Mouse (Mus musculus) layer of hippocampus, adult 18-20 months (tissue): Measurements from ENCODE around the gene Calhm1. TPM values are rescaled to one million over a fixed set of nuclear protein-coding genes. Genes with fewer than 3 reads are reported as not detected.

Experiments used
- DNase-seq, 2 experiments: peaks; one replicate each; pipeline ENCODE4 v3.0.0; 2022; ENCODE audit warnings: low spot score in 2 of 2
- long read RNA-seq: library from polyadenylated mRNA; stranded (forward); transcript quantifications from one replicate; pipeline ENCODE4 v2.0.0, GENCODE M21; 2021
- total RNA-seq, 2 experiments: library from RNA; stranded (reverse); gene quantifications; 2 replicates each; pipeline ENCODE4 v1.2.3; 2021

Gene Calhm1
- not detected for total RNA-seq
- long read RNA-seq: 0 reads

DNA sequence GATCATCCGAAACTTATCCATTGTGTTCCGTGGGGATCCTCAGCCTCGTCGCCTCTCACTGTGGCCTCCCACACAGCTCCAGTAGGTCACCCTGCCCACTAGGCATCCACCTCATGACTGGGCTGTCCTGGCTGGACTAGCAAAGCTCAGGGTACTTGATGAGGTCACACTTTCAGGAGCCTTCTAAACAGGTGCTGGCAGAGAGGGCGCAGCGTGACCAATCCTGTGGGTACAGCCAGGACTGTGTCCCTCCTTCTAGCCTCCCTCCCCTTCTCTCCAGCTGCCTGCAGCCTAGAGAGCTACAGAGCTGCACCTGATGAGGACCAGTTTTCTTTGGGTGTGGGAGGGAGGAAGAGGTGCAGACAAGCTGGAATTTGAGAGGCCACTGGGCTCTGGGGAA is at the start of gene Calhm1:
TSS of gene Calhm1 (minus strand) at position 101 of the 400 bp plus-strand sequence.
- no peak for DNase-seq

DNA sequence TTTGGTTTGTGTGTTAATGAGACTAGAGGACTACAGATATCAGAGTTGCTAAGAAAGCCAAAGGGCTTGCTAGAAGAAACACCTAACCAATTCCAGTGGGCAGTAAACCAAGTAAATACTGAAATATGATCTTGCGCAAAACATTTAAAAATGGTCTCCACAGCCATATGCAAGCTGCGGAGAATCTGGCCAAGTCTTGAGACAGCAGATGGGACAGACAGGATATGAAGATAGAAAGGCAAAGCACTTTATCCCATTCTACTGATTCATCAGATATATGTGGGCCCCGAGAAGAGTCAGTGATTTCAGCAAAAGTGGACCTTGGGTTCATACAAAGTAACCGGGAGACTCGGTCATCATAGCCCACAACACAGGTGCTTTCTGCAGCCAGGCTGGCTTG is 48.1 kb upstream of the Calhm1 start:
- no peak for DNase-seq

DNA sequence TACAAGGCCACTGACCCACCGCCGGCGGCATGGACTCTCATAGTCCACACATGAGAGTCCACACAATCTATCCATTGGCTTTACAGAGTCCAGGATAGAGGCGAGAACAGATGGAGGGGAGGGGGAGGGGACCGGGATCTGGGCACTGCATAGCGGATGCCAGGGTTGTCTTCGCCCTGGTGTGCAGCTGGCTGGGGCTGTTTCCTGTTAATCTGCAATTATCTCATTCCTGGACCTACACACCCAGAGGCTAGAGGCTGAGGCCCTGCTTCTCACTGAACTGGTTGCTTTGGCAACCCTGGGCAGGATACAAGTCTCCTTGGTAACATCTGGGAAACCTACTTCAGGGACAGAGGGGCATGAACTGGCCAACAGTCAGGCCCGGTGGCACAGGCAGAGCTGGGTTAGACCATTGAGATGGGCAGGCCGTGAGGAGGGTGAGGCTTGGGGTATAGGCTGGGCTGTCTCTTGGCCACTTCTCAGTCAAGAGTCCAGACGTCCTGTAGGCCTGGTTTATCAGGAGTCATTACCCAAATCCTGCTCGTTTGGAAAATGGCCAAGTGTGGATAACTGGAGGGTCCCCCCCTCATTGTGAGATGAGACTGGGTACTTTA is 44.6 kb upstream of the Calhm1 start:
- no peak for DNase-seq

DNA sequence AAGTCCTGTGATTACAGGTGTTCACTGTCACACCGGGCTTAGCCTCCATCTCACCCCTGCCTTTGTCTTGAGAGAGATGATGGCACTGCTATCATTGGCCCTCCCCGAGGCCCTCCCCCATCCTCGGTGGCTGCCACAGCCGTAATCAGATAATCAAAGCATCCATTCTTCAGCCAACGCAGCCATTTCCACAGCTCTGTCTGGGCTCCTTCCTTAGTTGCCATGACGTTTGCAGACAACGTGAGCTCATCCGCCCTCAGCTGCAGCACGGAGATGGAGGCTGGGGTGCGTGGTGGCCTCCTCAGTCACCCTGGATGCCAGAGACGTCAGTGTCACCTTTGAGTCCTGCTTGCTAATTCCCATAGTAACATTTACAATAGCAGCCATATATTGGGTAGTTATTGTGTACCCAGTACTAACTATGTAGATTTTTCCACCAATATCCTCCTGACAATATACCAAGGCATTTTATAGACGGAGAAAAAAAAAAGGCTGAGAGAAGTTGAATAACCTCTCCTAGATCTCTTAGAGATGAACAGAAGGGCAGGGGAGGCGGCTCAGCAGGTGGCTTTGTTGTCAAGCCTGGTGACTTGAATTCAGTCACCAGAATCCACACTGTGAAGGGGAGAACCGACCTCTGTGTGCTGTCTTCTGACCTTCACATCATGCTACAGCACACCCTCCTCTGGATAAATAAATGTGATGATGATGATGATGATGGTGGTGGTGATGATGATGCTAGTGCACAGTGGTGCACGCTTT is 42.6 kb upstream of the Calhm1 start:
- DNase-seq: peak in 1 of 2 experiments; percentile 45

DNA sequence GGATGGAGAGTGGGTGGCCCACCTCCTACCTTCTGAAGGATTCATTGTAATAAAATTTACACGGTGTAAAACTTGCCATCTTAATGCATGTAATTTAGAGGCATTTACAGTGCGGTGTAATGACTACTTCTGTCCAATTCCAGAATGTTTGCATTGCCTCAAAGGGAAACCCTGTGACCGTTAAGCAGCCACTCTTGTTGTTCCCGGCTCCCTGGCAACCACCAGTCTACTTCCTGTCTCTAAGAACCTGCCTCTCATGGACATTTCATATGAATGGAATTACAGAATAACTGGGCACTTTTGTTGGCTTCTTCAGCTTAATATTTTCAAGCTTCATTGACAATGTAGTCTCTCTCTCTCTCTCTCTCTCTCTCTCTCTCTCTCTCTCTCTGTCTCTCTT is 40.7 kb upstream of the Calhm1 start:
- peak in 1 of 2 experiments; percentile 1 for DNase-seq

DNA sequence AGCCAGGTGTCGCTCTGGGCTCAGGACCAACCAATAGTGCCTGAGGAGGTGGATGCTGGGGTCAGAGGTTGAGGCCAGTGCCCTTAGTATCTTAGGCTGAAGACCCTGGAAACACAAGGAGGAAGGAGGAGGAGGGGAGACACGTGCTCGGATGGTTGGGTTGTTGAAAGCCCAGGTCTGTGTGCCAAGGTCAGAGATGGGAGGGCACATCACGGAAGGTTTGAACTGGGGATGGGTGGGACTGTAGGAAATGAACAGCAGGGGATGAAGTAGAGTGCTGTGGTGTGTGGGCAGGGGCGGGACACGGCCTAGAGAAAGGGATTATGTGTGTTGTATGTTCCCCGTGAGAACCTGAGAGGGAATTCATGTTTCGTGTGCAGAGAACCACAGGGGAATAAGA is 40.2 kb upstream of the Calhm1 start:
- DNase-seq: peak in 1 of 2 experiments; percentile 1

DNA sequence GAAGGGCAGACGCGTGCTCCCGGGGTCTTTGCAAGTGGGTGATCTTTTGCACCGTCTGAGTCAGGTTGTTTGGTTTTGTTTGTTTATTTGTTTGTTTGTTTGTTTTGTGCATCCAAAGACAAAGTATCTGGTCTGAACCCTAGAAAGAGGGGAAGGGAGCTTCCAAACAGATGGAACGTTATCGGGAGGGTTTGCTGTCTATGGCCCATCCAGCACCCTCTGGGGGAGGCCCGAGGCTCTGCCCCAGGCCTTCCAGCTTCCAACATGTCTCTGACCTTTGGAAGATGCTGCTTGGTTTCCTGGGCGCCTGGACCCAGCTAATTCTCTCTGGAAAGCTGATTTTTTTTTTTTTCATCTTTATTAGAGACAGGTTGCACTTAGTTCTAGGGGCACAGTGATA is 36.0 kb upstream of the Calhm1 start:
- DNase-seq: no peak

DNA sequence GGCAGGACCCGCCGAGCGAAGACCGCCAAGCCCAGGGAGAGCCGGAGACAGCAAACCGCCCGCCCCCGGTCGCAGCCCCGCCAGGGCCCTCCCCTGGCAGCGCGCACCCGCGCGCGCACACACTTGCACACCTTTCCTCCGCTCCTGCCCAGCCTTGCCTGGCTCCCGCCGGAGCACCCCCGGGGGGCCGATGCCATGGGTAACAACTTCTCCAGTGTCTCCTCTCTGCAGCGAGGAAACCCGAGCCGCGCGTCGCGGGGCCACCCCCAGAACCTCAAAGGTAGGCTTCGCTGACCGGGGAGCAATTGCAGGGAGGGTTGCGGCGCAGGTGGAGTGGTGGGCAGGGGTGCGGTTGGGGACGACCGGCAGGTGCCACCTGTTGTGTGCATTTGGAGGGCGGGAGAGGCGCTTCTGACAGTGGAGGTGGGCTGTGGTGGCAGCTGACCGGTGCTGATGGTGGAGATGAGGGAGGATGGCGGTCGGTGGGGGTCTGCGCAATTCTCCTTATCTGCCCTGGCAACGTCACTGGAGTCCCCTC is 35.3 kb upstream of the Calhm1 start:
- peak in 1 of 2 experiments; percentile 56 for DNase-seq

DNA sequence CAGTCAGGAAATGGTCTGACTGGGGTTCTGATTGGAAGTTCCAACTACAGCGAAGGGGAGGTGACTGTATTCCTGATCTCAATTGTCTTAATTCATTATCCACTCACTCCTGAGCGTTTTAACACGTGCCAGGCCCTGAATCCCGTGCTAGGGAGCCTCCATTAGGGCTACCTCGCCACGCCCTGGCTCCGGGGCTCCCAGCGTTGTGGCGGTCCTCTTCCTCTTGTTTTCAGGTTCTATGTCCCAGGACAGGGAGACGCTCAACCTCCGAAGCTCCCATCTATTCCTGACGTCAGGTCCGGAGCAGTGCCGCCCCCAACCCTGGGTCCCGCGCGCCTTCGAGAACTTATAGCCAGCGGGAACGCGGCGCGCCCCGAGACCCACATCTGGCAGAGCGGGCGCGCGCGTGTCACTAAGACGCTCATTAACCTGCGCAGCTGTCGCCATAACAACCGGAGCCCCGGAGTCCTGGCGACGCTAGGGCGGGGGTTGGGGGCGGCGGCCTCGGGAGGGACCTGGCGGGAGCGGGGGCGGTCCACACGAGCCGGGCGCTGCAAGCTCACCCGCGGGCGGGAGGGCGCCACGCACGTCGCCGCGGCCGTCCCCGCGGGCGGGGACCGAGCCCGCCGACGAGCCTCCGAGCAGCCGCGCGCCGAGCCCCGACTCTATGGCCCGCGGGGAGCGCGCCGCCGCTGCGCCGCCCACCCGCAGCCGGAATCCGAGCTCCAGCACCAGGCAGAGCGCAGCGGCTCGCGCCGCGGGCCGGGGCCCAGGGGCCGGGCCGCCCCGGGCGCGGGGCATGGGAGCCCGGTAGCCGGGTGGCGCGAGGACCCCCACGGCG is 34.6 kb upstream of the Calhm1 start, which contains the start of gene Neurl1a:
TSS of gene Neurl1a (plus strand) at position 390 of the 841 bp plus-strand sequence.
- peak in 1 of 2 experiments; percentile 69 for DNase-seq

DNA sequence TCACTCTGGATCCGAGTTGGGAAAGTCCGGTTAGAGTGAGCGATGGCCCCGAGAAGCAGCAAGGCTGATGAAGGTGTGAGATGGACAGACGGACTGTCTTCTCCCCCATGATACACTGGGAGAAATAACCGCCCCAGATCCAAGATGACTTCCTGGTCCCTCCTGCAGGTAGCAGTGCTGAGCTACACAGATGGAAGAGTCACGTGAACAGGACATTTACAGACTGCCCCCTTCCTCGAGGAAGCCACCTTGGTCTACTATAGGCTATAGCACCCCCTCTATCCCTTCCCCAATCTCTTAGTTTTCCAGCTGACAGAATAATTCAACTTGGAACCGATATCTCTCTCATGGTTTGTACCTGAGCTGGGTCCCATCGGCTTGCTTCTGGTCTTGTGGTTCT is 33.9 kb upstream of the Calhm1 start:
- peak in 1 of 2 experiments; percentile 54 for DNase-seq

DNA sequence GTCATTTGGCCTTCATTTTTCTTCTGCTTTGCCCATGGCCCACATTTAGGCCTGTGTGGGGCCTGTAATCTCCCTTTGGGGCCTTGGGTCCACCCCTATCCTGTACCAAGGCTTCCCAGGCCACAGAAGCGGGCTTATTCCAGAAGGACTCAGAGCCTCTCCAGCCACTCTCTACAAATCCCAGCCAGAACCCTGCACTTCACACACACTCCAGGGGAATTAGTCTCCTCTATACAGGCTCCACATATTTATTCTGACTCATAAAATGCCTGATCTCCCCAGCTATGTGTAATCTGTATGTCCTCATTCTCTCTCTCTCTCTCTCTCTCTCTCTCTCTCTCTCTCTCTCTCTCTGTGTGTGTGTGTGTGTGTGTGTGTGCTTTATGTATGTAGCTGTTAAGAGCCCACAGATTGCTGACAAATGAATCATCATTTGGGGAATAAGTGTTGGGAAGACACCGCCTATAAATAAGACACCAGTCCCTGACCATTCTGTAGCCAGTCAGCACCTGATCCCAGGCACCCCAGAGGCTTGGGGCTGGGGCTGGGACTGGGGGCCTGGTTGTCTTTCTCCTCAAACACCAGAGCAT is 33.0 kb upstream of the Calhm1 start:
- DNase-seq: no peak

DNA sequence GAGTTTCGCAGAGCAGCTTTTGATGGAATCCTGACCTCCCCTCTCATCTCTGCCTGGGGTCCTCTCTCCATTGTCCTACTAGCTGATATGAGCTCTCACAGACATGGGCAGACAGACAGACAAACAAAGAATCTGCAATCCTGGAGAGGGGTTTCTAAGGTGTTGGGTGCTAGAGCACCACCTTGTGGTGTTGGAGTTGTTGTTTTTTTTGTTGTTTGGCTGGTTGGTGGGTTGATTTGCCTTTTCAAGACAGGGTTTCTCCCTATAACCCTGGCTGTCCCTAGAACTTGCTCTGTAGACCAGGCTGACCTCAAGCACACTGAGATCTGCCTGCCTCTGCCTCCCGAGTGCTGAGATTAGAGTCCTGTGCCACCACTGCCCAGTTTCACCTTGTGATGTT is 31.4 kb upstream of the Calhm1 start:
- DNase-seq: no peak

DNA sequence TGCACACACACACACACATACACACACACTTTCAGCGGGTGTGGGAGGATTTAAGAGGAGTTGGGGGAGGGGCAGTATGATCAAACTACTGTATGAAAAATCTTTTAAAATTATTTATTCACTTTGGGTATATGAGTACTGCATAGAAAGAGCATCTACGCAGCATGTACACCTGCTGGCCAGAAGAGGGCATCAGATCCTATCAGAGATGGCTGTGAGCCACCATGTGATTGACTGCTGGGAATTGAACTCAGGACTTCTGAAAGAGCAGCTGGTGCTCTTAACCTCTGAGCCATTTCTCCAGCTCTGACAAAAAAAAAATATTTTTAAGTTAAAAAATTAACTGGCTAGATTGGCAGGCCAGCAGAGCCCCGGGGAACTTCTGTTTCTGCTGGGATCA is 30.5 kb upstream of the Calhm1 start:
- no peak for DNase-seq

DNA sequence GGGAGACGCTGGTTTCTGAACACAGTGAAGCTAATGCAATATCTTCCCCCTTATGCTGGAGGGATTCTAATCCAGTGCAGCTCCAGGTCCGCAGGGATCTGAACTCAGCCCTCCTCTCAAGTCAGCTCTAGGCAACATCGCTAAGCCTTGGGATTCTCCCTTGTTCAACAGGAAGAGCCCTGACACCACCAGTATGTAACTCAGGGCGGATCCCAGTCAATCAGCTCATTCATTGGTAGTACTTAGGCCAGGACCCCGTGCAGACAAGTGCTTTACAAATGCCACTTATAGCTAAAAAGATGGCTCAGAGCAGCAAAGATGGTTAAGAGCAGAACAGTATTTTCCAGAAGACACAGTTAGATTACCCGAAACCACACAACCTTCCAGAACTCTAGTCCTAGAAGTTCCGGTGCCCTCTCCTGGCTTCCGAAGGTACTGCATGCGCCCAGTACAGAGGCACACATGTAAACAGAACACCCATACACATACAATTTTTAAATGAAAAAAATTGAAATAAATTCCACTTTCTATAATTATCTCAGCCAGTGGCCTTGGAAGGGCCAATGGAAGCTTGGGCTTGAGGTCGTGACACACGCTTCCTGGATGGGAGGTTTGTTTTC is 24.8 kb upstream of the Calhm1 start:
- peak; percentile 80 to 95 for DNase-seq

DNA sequence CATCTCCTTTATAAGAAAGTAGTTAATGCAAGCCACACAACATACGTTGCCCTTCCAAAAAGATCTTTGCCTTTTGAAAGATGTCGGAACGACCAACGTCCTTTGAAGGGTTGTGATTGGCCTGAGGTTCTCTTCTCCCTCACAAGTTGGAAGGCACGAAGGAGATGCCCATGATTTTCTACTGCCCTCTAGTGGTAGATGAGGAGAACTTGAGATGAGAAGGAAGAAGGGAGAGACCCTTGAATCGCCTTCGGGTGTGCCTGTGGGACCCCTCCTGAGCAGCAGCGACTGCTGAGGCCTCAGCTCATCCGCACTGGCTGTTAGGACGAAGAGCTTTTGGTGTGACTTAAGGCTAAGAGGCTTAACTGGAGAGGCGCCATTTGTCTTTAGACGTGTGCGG is 24.2 kb upstream of the Calhm1 start:
- peak in 1 of 2 experiments; percentile 57 for DNase-seq

DNA sequence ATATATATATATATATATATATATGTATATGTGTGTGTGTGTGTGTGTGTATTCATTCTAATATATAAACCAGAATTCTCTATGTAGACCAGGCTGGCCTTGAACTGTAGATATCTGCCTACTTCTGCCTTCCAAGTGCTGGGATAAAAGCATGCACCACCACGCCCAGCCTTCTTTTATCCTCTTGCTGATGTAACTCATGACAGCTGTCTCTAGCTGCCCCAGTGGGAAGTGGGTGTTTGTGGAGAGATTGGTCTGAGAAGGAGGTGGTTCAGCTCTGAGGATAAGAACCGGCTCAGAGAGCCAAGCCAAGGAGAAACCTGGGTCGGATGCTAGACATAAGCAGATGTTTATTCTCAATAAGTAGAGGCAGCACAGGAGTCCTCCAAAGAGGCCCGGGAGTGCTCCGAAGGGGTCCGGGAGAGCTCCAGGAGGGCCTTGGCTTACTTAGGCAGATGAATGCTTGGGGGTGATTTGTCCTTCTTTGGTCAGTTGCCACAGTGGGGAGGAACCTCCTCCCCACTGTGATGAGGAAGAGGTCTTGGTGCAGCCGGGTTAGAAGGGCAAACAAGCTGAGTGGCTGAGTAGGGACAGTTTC is 23.7 kb upstream of the Calhm1 start:
- no peak for DNase-seq

DNA sequence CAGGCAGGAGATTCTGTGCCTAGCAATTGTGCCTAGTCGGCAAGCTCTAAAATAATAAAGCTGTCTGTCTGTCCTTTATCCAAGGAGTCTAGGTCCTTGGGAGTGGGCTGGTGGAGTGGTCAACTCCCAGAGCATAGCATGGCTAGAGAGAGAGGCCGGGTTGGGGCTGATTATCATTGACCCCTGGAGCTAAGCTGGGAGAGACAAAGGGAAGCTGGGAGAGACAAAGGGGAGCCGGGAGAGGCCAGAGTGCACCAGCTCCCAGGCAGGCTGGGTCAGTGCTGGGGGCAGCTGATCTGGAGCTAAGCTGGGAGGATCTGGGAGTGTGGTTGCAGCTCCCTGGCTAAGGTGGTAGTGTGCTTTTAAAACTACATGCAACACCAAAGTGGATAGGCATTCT is 22.7 kb upstream of the Calhm1 start:
- no peak for DNase-seq

DNA sequence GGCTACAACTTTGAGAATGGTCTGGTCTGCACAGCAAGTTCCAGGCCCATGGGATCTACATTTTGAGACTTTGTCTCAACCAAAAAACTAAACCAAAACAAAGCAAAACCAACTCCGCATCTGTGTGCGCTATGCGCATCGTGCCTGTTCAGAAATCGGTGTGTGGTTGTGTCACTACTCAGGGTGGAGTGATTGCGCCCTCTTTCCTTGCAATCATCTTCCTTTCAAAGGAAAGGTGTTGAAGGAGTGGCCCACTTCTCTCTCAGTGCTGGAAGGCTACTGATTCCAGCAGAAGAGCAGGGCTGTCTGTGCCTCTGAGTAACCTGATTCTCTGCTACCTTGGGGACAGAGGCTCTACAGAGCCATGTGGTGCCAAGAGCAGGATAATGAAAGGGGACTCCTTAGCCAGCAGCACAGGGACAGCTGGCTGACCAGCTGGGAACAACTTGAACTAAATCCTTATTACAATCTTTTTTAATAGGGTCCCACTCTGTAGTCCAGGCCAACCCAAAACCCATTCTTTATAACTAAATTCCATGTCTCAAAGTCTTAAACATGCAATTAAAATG is 19.2 kb upstream of the Calhm1 start:
- no peak for DNase-seq

DNA sequence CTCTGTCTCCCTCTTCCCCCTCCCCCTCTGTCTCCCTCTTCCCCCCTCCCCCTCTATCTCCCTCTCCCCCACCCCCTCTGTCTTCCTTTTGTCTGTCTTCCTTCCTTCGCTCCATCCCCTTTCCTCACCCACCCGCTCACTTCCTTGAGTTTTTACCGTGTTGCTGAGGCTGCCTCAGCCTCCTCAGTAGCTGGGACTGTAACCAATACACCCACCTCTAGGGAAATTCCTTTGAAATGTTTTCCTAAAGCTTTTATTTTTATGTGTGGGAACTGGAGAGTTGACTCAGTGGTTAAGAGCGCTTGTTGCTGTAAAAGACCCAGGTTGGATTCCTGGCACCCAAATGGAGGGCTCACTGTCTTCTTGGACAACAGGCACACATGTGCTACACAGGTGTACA is 17.6 kb upstream of the Calhm1 start:
- DNase-seq: no peak

DNA sequence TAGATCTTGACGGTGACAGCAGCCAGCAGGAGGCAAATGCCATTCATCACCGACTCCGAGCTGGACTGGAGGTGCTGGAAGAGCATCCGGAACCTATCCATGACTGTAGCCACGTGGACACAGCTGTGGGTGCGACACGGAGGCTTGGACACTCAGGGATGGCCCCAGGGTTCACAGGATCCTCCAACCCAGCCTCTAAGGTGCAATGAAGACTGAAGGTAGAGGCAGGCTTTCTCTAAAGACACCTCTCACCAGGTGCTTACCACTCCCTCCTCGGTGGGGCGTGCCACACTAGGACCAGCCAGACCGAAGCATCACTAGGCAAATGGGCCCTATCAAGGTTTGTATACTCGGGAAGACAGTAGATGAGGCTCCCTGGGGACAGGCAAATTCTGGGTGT is 13.6 kb upstream of the Calhm1 start, which contains the start of gene Calhm3:
TSS of gene Calhm3 (minus strand) at position 101 of the 400 bp plus-strand sequence.
- no peak for DNase-seq
